Mouse (Mus musculus) effector memory CD4-positive, alpha-beta T cell, adult 5 months (primary cell): ENCODE measurements around the gene Casc4. TPM values are rescaled to one million over a fixed set of nuclear protein-coding genes. Genes with fewer than 3 reads are reported as not detected.

ENCODE experiments used
- polyA plus RNA-seq: library from polyadenylated mRNA; unstranded; fragments of 100-300 nt; shearing (Covaris generic); gene quantifications from one replicate; pipeline ENCODE4 v1.2.1, GENCODE M21; 2017

Gene Casc4
- 8.7 TPM for polyA plus RNA-seq

GRCm38 (mm10) chr2:121866632-121867050, at the start of gene Casc4:
TSS of gene Casc4 (plus strand) at chr2:121866970.

GRCm38 (mm10) chr2:121955765-121956223, 89.0 kb downstream of the Casc4 start, which contains the start of the genes Ctdspl2 and Mageb3:
TSS of gene Ctdspl2 (plus strand) at chr2:121956001.
TSS of gene Mageb3 (minus strand) at chr2:121956092.

Other genes with a start within 250 kb of the Casc4 start
- gene Frmd5, start 59.9 kb upstream of the Casc4 start, polyA plus RNA-seq, result not detected
- 47.5 TPM for gene Ctdspl2, start 89.0 kb downstream of the Casc4 start, polyA plus RNA-seq
- not detected for gene Mageb3, start 89.1 kb downstream of the Casc4 start, polyA plus RNA-seq
- gene Eif3j1, start 161.6 kb downstream of the Casc4 start, polyA plus RNA-seq, result 19.2 TPM